Mouse (Mus musculus): ENCODE results near the gene Rasef. TPM values are rescaled to one million over a fixed set of nuclear protein-coding genes. Genes with fewer than 3 reads are reported as not detected.
"Not testable (repeated sequence)": the region's sequence is repeated elsewhere in the genome, so short reads cannot be mapped to it uniquely, and the experiment has no call there.

The Rasef gene
- polyA plus RNA-seq, 1 experiment from 2014 or later = 0.42 TPM

- ATAC-seq = no peak
- Histone ChIP-seq H3K9me3 (ENCODE audit: control insufficient read depth, low read length) (no peaks in the 10 kb centered on the region), H3K4me1 (replicated peaks; ENCODE audit: control insufficient read depth, insufficient read depth, low read length) (no peaks in the 10 kb centered on the region)
Observed at GRCm38 (mm10) chr4:73772028-73772427, 18.8 kb downstream of the Rasef start.

GRCm38 (mm10) chr4:73770592-73770991 lies 20.2 kb downstream of the Rasef start:
- H3K36me3 ChIP-seq (ENCODE audit: control insufficient read depth, insufficient read depth) = no peaks in the 10 kb centered on the region
- H3K4me1 ChIP-seq (replicated peaks; ENCODE audit: control insufficient read depth, insufficient read depth, low read length) = no peaks in the 10 kb centered on the region
- H3K4me3 ChIP-seq (replicated peaks; ENCODE audit: low read length) = no peak overlapping the region
- H3K4me2 ChIP-seq (ENCODE audit: low read length) = no peak overlapping the region
- H3K27ac ChIP-seq (ENCODE audit: low read length) = no peak overlapping the region
- ATAC-seq = no peak
- no peaks in the 10 kb centered on the region for H3K27me3 ChIP-seq (replicated peaks; ENCODE audit: control insufficient read depth, insufficient read depth, low read length)
- no peak overlapping the region for H3K9ac ChIP-seq (replicated peaks; ENCODE audit: low read depth, low read length)
- H3K9me3 ChIP-seq (ENCODE audit: control insufficient read depth, low read length) = no peaks in the 10 kb centered on the region

More at GRCm38 (mm10) chr4:73772028-73772427, 18.8 kb downstream of the Rasef start:
- H3K36me3 ChIP-seq (ENCODE audit: control insufficient read depth, insufficient read depth) = no peaks in the 10 kb centered on the region
- no peak overlapping the region for H3K9ac ChIP-seq (replicated peaks; ENCODE audit: low read depth, low read length)
- H3K4me3 ChIP-seq (replicated peaks; ENCODE audit: low read length) = no peak overlapping the region
- H3K4me2 ChIP-seq (ENCODE audit: low read length) = no peak overlapping the region
- H3K27me3 ChIP-seq (replicated peaks; ENCODE audit: control insufficient read depth, insufficient read depth, low read length) = no peaks in the 10 kb centered on the region
- no peak overlapping the region for H3K27ac ChIP-seq (ENCODE audit: low read length)

GRCm38 (mm10) chr4:73768156-73768555 lies 22.6 kb downstream of the Rasef start:
- no peaks in the 10 kb centered on the region for H3K36me3 ChIP-seq (ENCODE audit: control insufficient read depth, insufficient read depth)
- H3K27ac ChIP-seq (ENCODE audit: low read length) = no peak overlapping the region
- no peaks in the 10 kb centered on the region for H3K27me3 ChIP-seq (replicated peaks; ENCODE audit: control insufficient read depth, insufficient read depth, low read length)
- H3K9me3 ChIP-seq (ENCODE audit: control insufficient read depth, low read length) = no peaks in the 10 kb centered on the region
- ATAC-seq = no peak
- H3K4me1 ChIP-seq (replicated peaks; ENCODE audit: control insufficient read depth, insufficient read depth, low read length) = no peaks in the 10 kb centered on the region
- 67% methylated on average over 3 of the region's 3 CpGs for WGBS
- H3K4me2 ChIP-seq (ENCODE audit: low read length) = no peak overlapping the region
- no peak overlapping the region for H3K9ac ChIP-seq (replicated peaks; ENCODE audit: low read depth, low read length)
- no peak overlapping the region for H3K4me3 ChIP-seq (replicated peaks; ENCODE audit: low read length)

GRCm38 (mm10) chr4:73748219-73748618 lies 42.6 kb downstream of the Rasef start:
- Histone ChIP-seq H3K9me3 (ENCODE audit: control insufficient read depth, low read length) (no peaks in the 10 kb centered on the region), H3K4me2 (ENCODE audit: low read length) (no peak overlapping the region), H3K9ac (replicated peaks; ENCODE audit: low read depth, low read length) (no peak overlapping the region), H3K4me3 (replicated peaks; ENCODE audit: low read length) (no peak overlapping the region), H3K27ac (ENCODE audit: low read length) (no peak overlapping the region), H3K36me3 (ENCODE audit: control insufficient read depth, insufficient read depth) (no peaks in the 10 kb centered on the region), H3K4me1 (replicated peaks; ENCODE audit: control insufficient read depth, insufficient read depth, low read length) (no peaks in the 10 kb centered on the region), H3K27me3 (replicated peaks; ENCODE audit: control insufficient read depth, insufficient read depth, low read length) (no peaks in the 10 kb centered on the region)
- WGBS = 91% methylated on average over 5 of the region's 5 CpGs
- no peak for ATAC-seq

- H3K4me2 ChIP-seq (ENCODE audit: low read length) = no peak overlapping the region
- H3K4me3 ChIP-seq (replicated peaks; ENCODE audit: low read length) = no peak overlapping the region
- WGBS = 85% methylated on average over 3 of the region's 3 CpGs
- H3K27ac ChIP-seq (ENCODE audit: low read length) = no peak overlapping the region
- no peaks in the 10 kb centered on the region for H3K36me3 ChIP-seq (ENCODE audit: control insufficient read depth, insufficient read depth)
- H3K4me1 ChIP-seq (replicated peaks; ENCODE audit: control insufficient read depth, insufficient read depth, low read length) = no peaks in the 10 kb centered on the region
- H3K27me3 ChIP-seq (replicated peaks; ENCODE audit: control insufficient read depth, insufficient read depth, low read length) = no peaks in the 10 kb centered on the region
- ATAC-seq = no peak
- no peaks in the 10 kb centered on the region for H3K9me3 ChIP-seq (ENCODE audit: control insufficient read depth, low read length)
- H3K9ac ChIP-seq (replicated peaks; ENCODE audit: low read depth, low read length) = no peak overlapping the region
Observed at GRCm38 (mm10) chr4:73739439-73739838, 51.4 kb downstream of the Rasef start.

GRCm38 (mm10) chr4:73719819-73720218 lies 71.0 kb downstream of the Rasef start:
- H3K36me3 ChIP-seq (ENCODE audit: control insufficient read depth, insufficient read depth) = no peaks in the 10 kb centered on the region
- no peaks in the 10 kb centered on the region for H3K9me3 ChIP-seq (ENCODE audit: control insufficient read depth, low read length)
- H3K4me3 ChIP-seq (replicated peaks; ENCODE audit: low read length) = no peak overlapping the region
- H3K9ac ChIP-seq (replicated peaks; ENCODE audit: low read depth, low read length) = no peak overlapping the region
- no peak overlapping the region for H3K27ac ChIP-seq (ENCODE audit: low read length)
- no peaks in the 10 kb centered on the region for H3K4me1 ChIP-seq (replicated peaks; ENCODE audit: control insufficient read depth, insufficient read depth, low read length)
- ATAC-seq = no peak
- H3K4me2 ChIP-seq (ENCODE audit: low read length) = no peak overlapping the region
- no peaks in the 10 kb centered on the region for H3K27me3 ChIP-seq (replicated peaks; ENCODE audit: control insufficient read depth, insufficient read depth, low read length)

- Histone ChIP-seq H3K27me3 (replicated peaks; ENCODE audit: control insufficient read depth, insufficient read depth, low read length) (no peaks in the 10 kb centered on the region), H3K27ac (ENCODE audit: low read length) (no peak overlapping the region), H3K4me2 (ENCODE audit: low read length) (no peak overlapping the region), H3K36me3 (ENCODE audit: control insufficient read depth, insufficient read depth) (no peaks in the 10 kb centered on the region), H3K9me3 (ENCODE audit: control insufficient read depth, low read length) (no peaks in the 10 kb centered on the region), H3K4me1 (replicated peaks; ENCODE audit: control insufficient read depth, insufficient read depth, low read length) (no peaks in the 10 kb centered on the region), H3K9ac (replicated peaks; ENCODE audit: low read depth, low read length) (no peak overlapping the region), H3K4me3 (replicated peaks; ENCODE audit: low read length) (no peak overlapping the region)
- ATAC-seq = no peak
- 83% methylated on average over 1 of the region's 1 CpGs for WGBS
Observed at GRCm38 (mm10) chr4:73718761-73719160, 72.0 kb downstream of the Rasef start.

- not testable (repeated sequence) for H3K4me2 ChIP-seq (ENCODE audit: low read length); ATAC-seq; H3K4me3 ChIP-seq (replicated peaks; ENCODE audit: low read length); H3K36me3 ChIP-seq (ENCODE audit: control insufficient read depth, insufficient read depth); H3K4me1 ChIP-seq (replicated peaks; ENCODE audit: control insufficient read depth, insufficient read depth, low read length); H3K27me3 ChIP-seq (replicated peaks; ENCODE audit: control insufficient read depth, insufficient read depth, low read length); H3K27ac ChIP-seq (ENCODE audit: low read length); H3K9ac ChIP-seq (replicated peaks; ENCODE audit: low read depth, low read length); H3K9me3 ChIP-seq (ENCODE audit: control insufficient read depth, low read length)
- no CpG with 5 or more reads among the region's 4 CpGs for WGBS
Observed at GRCm38 (mm10) chr4:73683216-73683615, 107.6 kb downstream of the Rasef start, which contains the start of gene Gm428. Gm428 (plus strand) TSS chr4:73683516.

GRCm38 (mm10) chr4:73668054-73668453 lies 122.7 kb downstream of the Rasef start, which contains the start of gene Gm11239:
Gm11239 (plus strand) TSS chr4:73668354.
- H3K27me3 ChIP-seq (replicated peaks; ENCODE audit: control insufficient read depth, insufficient read depth, low read length); H3K4me3 ChIP-seq (replicated peaks; ENCODE audit: low read length); H3K4me1 ChIP-seq (replicated peaks; ENCODE audit: control insufficient read depth, insufficient read depth, low read length); H3K36me3 ChIP-seq (ENCODE audit: control insufficient read depth, insufficient read depth); ATAC-seq; H3K4me2 ChIP-seq (ENCODE audit: low read length); H3K27ac ChIP-seq (ENCODE audit: low read length); H3K9me3 ChIP-seq (ENCODE audit: control insufficient read depth, low read length); H3K9ac ChIP-seq (replicated peaks; ENCODE audit: low read depth, low read length): not testable (repeated sequence)
- WGBS = no CpG with 5 or more reads among the region's 4 CpGs

Data from forebrain, embryonic 16.5 days (tissue).